Mouse (Mus musculus): Measurements from ENCODE around the gene Lrrc1. TPM values are rescaled to one million over a fixed set of nuclear protein-coding genes. Genes with fewer than 3 reads are reported as not detected.

The Lrrc1 gene
- total and polyA plus RNA-seq, 3 experiments: 13.3 to 21.5 (median 13.8) TPM

DNA sequence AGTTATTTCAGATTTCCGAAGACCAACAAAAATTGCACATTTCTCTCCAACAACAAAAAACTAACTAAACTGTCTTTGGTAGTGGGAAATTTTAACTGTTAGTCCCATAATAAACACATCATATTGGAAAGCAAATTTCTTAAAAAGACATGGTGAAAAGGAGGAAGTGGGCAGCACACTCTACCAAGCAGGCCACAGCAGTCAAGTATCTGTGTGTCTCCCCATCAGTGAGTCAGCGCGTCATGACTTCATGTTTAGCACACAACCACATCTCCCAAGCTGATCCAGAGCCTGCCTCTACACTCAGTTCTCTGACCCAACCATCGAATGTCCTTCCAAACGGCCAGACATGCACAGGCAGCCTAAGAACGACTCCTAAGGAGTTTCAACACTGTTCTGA, 17.5 kb downstream of the Lrrc1 start:
- no peak overlapping the region for H3K4me3 ChIP-seq
- H3K4me1 ChIP-seq (ENCODE audit: control insufficient read depth, insufficient read depth, low read length): peaks cover 3% of the 10 kb centered on the region
- no peaks in the 10 kb centered on the region for H3K36me3 ChIP-seq (ENCODE audit: control insufficient read depth, insufficient read depth, low read length)
- H3K27me3 ChIP-seq (ENCODE audit: control insufficient read depth, insufficient read depth, low read length): no peaks in the 10 kb centered on the region
- intact Hi-C loops (cut with DNase I): no loop called here
- H3K79me2 ChIP-seq (replicated peaks; ENCODE audit: control insufficient read depth, insufficient read depth, low read length): peaks cover 5% of the 10 kb centered on the region; the same call in 1 of the 2 replicates
- H3K27ac ChIP-seq: no peak overlapping the region
- no peak for DNase-seq
- WGBS: 75% methylated on average over 6 of the region's 6 CpGs
- TF ChIP-seq POLR2A (IDR thresholded peaks at IDR 0.05; ENCODE audit: insufficient read depth, low read depth, low read length): no peak
- TF ChIP-seq CTCF (IDR thresholded peaks at IDR 0.05): no peak
- no peak for TF ChIP-seq EP300 (IDR thresholded peaks at IDR 0.05; ENCODE audit: insufficient read depth, low read depth, low read length)
- H3K9ac ChIP-seq (ENCODE audit: low read depth, low read length): no peak overlapping the region

DNA sequence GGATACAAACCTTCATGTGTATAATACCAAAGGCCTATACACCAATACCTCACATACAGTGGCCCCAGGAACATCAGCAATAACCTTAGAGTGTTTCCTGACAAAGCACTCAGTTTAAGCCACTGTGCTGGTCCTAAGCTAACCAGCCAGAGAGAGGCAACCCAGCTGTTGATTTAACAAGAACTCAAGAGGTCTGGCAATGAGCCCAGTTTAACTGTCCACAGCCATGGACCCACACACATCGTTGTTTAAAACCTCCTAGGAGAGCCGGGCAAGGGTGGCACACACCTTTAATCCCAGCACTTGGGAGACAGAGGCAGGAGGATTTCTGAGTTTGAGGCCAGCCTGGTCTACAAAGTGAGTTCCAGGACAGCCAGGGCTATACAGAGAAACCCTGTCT, 18.0 kb downstream of the Lrrc1 start:
- H3K4me1 ChIP-seq (ENCODE audit: control insufficient read depth, insufficient read depth, low read length): peaks cover 3% of the 10 kb centered on the region
- no peak overlapping the region for H3K27ac ChIP-seq
- no peak for DNase-seq

GRCm38 (mm10) chr9:77525595-77526295, 18.9 kb downstream of the Lrrc1 start:
- TF ChIP-seq EP300 (IDR thresholded peaks at IDR 0.05; ENCODE audit: insufficient read depth, low read depth, low read length) (no peak), POLR2A (IDR thresholded peaks at IDR 0.05; ENCODE audit: insufficient read depth, low read depth, low read length) (no peak), CTCF (IDR thresholded peaks at IDR 0.05) (no peak)
- intact Hi-C loops (cut with DNase I): no loop called here
- WGBS: 93% methylated on average over 16 of the region's 16 CpGs
- H3K36me3 ChIP-seq (ENCODE audit: control insufficient read depth, insufficient read depth, low read length): no peaks in the 10 kb centered on the region
- H3K9ac ChIP-seq (ENCODE audit: low read depth, low read length): no peak overlapping the region
- H3K27me3 ChIP-seq (ENCODE audit: control insufficient read depth, insufficient read depth, low read length): no peaks in the 10 kb centered on the region
- H3K79me2 ChIP-seq (replicated peaks; ENCODE audit: control insufficient read depth, insufficient read depth, low read length): 0 out of 2 replicates have a peak, but pooled peaks cover 2% of the 10 kb centered on the region
- no peak overlapping the region for H3K4me3 ChIP-seq
- no peak overlapping the region for H3K27ac ChIP-seq
- peaks cover 3% of the 10 kb centered on the region for H3K4me1 ChIP-seq (ENCODE audit: control insufficient read depth, insufficient read depth, low read length)
- DNase-seq: no peak

More for the DNA sequence above, 18.0 kb downstream of the Lrrc1 start:
- H3K9ac ChIP-seq (ENCODE audit: low read depth, low read length): no peak overlapping the region
- H3K4me3 ChIP-seq: no peak overlapping the region
- no peaks in the 10 kb centered on the region for H3K27me3 ChIP-seq (ENCODE audit: control insufficient read depth, insufficient read depth, low read length)
- 25% methylated on average over 2 of the region's 2 CpGs for WGBS
- intact Hi-C loops (cut with DNase I): no loop called here
- peaks cover 5% of the 10 kb centered on the region; the same call in 1 of the 2 replicates for H3K79me2 ChIP-seq (replicated peaks; ENCODE audit: control insufficient read depth, insufficient read depth, low read length)
- H3K36me3 ChIP-seq (ENCODE audit: control insufficient read depth, insufficient read depth, low read length): no peaks in the 10 kb centered on the region
- TF ChIP-seq EP300 (IDR thresholded peaks at IDR 0.05; ENCODE audit: insufficient read depth, low read depth, low read length) (no peak), CTCF (IDR thresholded peaks at IDR 0.05) (no peak), POLR2A (IDR thresholded peaks at IDR 0.05; ENCODE audit: insufficient read depth, low read depth, low read length) (no peak)

DNA sequence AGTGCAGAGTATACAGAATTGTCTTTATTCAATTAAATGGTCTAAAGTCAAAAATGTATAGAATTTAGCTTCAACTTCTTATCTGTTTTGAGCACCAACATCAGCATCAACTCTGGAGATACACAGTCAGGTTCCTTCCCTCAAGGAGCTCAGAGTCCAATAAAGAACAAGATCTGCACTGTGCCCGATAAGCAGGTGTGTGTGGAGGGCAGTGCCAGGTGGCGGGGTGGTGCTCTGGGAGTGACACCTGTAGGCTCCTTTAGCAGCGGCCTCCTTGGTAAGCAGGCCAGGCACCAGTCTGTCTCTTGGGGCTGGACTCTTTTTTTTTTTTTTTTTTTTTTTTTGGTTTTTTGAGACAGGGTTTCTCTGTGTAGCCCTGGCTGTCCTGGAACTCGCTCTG, 20.9 kb downstream of the Lrrc1 start:
- no peaks in the 10 kb centered on the region for H3K27me3 ChIP-seq (ENCODE audit: control insufficient read depth, insufficient read depth, low read length)
- intact Hi-C loops (cut with DNase I): no loop called here
- peaks cover 1% of the 10 kb centered on the region for H3K4me1 ChIP-seq (ENCODE audit: control insufficient read depth, insufficient read depth, low read length)
- TF ChIP-seq POLR2A (IDR thresholded peaks at IDR 0.05; ENCODE audit: insufficient read depth, low read depth, low read length) (no peak), EP300 (IDR thresholded peaks at IDR 0.05; ENCODE audit: insufficient read depth, low read depth, low read length) (no peak), CTCF (IDR thresholded peaks at IDR 0.05) (no peak)
- no peak overlapping the region for H3K27ac ChIP-seq
- H3K9ac ChIP-seq (ENCODE audit: low read depth, low read length): no peak overlapping the region
- WGBS: 96% methylated on average over 4 of the region's 4 CpGs
- 0 out of 2 replicates have a peak, but pooled peaks cover 2% of the 10 kb centered on the region for H3K79me2 ChIP-seq (replicated peaks; ENCODE audit: control insufficient read depth, insufficient read depth, low read length)
- no peaks in the 10 kb centered on the region for H3K36me3 ChIP-seq (ENCODE audit: control insufficient read depth, insufficient read depth, low read length)
- no peak for DNase-seq
- no peak overlapping the region for H3K4me3 ChIP-seq

- H3K27me3 ChIP-seq (ENCODE audit: control insufficient read depth, insufficient read depth, low read length): no peaks in the 10 kb centered on the region
- H3K36me3 ChIP-seq (ENCODE audit: control insufficient read depth, insufficient read depth, low read length): no peaks in the 10 kb centered on the region
- TF ChIP-seq EP300 (IDR thresholded peaks at IDR 0.05; ENCODE audit: insufficient read depth, low read depth, low read length) (no peak), POLR2A (IDR thresholded peaks at IDR 0.05; ENCODE audit: insufficient read depth, low read depth, low read length) (no peak), CTCF (IDR thresholded peaks at IDR 0.05) (no peak)
- H3K4me1 ChIP-seq (ENCODE audit: control insufficient read depth, insufficient read depth, low read length): peaks cover 1% of the 10 kb centered on the region
- no peak overlapping the region for H3K9ac ChIP-seq (ENCODE audit: low read depth, low read length)
- no peak overlapping the region for H3K4me3 ChIP-seq
- H3K79me2 ChIP-seq (replicated peaks; ENCODE audit: control insufficient read depth, insufficient read depth, low read length): 0 out of 2 replicates have a peak, but pooled peaks cover 2% of the 10 kb centered on the region
- intact Hi-C loops (cut with DNase I): no loop called here
- WGBS: 94% methylated on average over 3 of the region's 3 CpGs
- DNase-seq: no peak
- no peak overlapping the region for H3K27ac ChIP-seq
These were observed 22.2 kb downstream of the Lrrc1 start for GRCm38 (mm10) chr9:77522476-77522875.

DNA sequence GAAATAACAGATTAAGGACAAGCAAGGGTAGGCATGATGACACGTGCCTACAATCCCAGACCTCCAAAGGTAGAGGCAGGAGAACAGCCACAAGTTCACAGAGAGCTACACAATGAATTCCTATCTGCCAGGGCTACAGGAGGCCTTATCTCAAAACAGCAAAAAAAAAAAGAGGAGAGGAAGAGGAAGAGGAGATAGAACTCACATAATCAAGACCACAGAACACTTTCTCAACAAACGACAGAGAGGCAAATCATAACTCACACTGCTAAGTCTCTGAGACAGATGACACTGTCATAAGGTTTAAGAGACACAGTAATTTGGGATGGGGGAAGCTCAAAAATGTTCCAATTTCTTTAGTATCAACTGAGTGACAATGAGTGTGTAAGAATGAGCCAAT, 25.5 kb downstream of the Lrrc1 start:
- H3K4me1 ChIP-seq (ENCODE audit: control insufficient read depth, insufficient read depth, low read length): no peaks in the 10 kb centered on the region; the same call in 1 of the 2 replicates
- TF ChIP-seq EP300 (IDR thresholded peaks at IDR 0.05; ENCODE audit: insufficient read depth, low read depth, low read length) (no peak), POLR2A (IDR thresholded peaks at IDR 0.05; ENCODE audit: insufficient read depth, low read depth, low read length) (no peak), CTCF (IDR thresholded peaks at IDR 0.05) (no peak)
- no peaks in the 10 kb centered on the region for H3K36me3 ChIP-seq (ENCODE audit: control insufficient read depth, insufficient read depth, low read length)
- H3K27me3 ChIP-seq (ENCODE audit: control insufficient read depth, insufficient read depth, low read length): no peaks in the 10 kb centered on the region
- no peak for DNase-seq
- intact Hi-C loops (cut with DNase I): no loop called here
- H3K27ac ChIP-seq: no peak overlapping the region
- no peak overlapping the region for H3K9ac ChIP-seq (ENCODE audit: low read depth, low read length)
- no peak overlapping the region for H3K4me3 ChIP-seq
- 29% methylated on average over 2 of the region's 2 CpGs for WGBS
- H3K79me2 ChIP-seq (replicated peaks; ENCODE audit: control insufficient read depth, insufficient read depth, low read length): 0 out of 2 replicates have a peak, but pooled peaks cover 2% of the 10 kb centered on the region

Data from heart, adult 2 months (tissue).